Mouse (Mus musculus) thymus, adult 2 months (tissue): ENCODE measurements around the gene Tmem141. TPM values are rescaled to one million over a fixed set of nuclear protein-coding genes. Genes with fewer than 3 reads are reported as not detected.

Experiments
- DNase-seq: peaks from one replicate; pipeline ENCODE4 v3.0.0; 2021
- H3K27ac ChIP-seq: fragments of 200-500 bp; 2 replicates; pipeline ENCODE4 v1.5.1; 2012; ENCODE audit warnings: low read length, control low read depth; ENCODE audit not compliant: control insufficient read depth, insufficient read depth
- H3K27me3 ChIP-seq: fragments of 200-500 bp; 2 replicates; pipeline ENCODE4 v1.6.1; 2012; ENCODE audit warnings: mild to moderate bottlenecking, low read length, moderate library complexity, mixed read lengths; ENCODE audit not compliant: control insufficient read depth, insufficient read depth
- H3K36me3 ChIP-seq: fragments of 200-500 bp; 2 replicates; pipeline ENCODE4 v1.6.1; 2012; ENCODE audit warnings: mild to moderate bottlenecking, low read length, moderate library complexity; ENCODE audit not compliant: control insufficient read depth, insufficient read depth
- H3K4me1 ChIP-seq: fragments of 200-500 bp; replicated peaks from 2 replicates; pipeline ENCODE4 v1.6.1; 2012; ENCODE audit warnings: low read length; ENCODE audit not compliant: control insufficient read depth, insufficient read depth
- H3K4me3 ChIP-seq: fragments of 200-500 bp; 2 replicates; pipeline ENCODE4 v1.5.1; 2012; ENCODE audit warnings: mild to moderate bottlenecking, low read length, control low read depth, moderate library complexity; ENCODE audit not compliant: control insufficient read depth, insufficient read depth
- CTCF ChIP-seq: fragments of 200-500 bp; IDR thresholded peaks from 2 replicates; pipeline ENCODE4 v1.5.1; 2012; ENCODE audit warnings: mild to moderate bottlenecking, control low read depth, low read length, moderate library complexity, borderline replicate concordance; ENCODE audit not compliant: control insufficient read depth, poor library complexity, insufficient read depth; ENCODE audit errors: extremely low read depth
- POLR2A ChIP-seq: fragments of 200-500 bp; IDR thresholded peaks from 2 replicates; pipeline ENCODE4 v1.6.1; 2012; ENCODE audit warnings: mild to moderate bottlenecking, low read length, control low read depth, moderate library complexity; ENCODE audit not compliant: control insufficient read depth, poor library complexity, insufficient read depth; ENCODE audit errors: extremely low read depth
- WGBS: fragments of 180-500 bp; shearing (Covaris S2); methylation state at CpG from one replicate; pipeline ENCODE4 v1.1.7; 2018; 5-methylcytosine and 5-hydroxymethylcytosine counted together
- polyA plus RNA-seq: library from polyadenylated mRNA; depleted of rRNA; stranded (reverse); fragments of >200 nt; gene quantifications from 2 replicates; pipeline ENCODE4 v1.2.3, GENCODE M21; 2012

The Tmem141 gene
- polyA plus RNA-seq, 1 experiment, result 12.3 TPM

- Histone ChIP-seq H3K4me1 (peaks cover 26% of the 10 kb centered on the region), H3K27me3 (peaks cover 14% of the 10 kb centered on the region), H3K27ac (no peak overlapping the region), H3K4me3 (no peak overlapping the region), H3K36me3 (no peaks in the 10 kb centered on the region; the same call in 1 of the 2 replicates)
- no peak for DNase-seq
- 93% methylated on average over 4 of the region's 4 CpGs for WGBS
- TF ChIP-seq POLR2A (no peak), CTCF (no peak)
These were observed 38.2 kb downstream of the Tmem141 start for GRCm38 (mm10) chr2:25583571-25583970.

DNA sequence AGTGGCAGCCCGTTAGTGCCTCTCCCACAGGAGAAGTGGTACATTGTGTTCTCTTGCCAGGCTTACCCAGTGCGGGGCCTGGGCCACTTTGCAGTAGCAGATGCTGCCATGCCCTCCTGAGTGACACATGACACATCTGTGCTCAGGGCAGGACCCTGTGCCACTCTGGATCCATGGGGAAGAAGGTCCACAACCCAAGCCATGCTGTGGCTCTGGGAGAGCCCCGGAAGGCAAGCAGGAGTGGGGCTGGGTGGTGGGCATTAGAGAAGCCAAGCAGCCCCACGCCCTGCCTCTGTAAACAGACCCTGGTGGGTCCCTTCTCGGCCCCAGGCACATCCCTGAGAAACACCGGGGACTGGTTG is 38.7 kb downstream of the Tmem141 start:
- peaks cover 18% of the 10 kb centered on the region for H3K27me3 ChIP-seq
- H3K27ac ChIP-seq, result no peak overlapping the region
- peaks cover 31% of the 10 kb centered on the region for H3K4me1 ChIP-seq
- no peaks in the 10 kb centered on the region; the same call in 1 of the 2 replicates for H3K36me3 ChIP-seq
- no peak for DNase-seq
- H3K4me3 ChIP-seq, result no peak overlapping the region
- 93% methylated on average over 6 of the region's 6 CpGs for WGBS
- TF ChIP-seq CTCF (no peak), POLR2A (no peak)

DNA sequence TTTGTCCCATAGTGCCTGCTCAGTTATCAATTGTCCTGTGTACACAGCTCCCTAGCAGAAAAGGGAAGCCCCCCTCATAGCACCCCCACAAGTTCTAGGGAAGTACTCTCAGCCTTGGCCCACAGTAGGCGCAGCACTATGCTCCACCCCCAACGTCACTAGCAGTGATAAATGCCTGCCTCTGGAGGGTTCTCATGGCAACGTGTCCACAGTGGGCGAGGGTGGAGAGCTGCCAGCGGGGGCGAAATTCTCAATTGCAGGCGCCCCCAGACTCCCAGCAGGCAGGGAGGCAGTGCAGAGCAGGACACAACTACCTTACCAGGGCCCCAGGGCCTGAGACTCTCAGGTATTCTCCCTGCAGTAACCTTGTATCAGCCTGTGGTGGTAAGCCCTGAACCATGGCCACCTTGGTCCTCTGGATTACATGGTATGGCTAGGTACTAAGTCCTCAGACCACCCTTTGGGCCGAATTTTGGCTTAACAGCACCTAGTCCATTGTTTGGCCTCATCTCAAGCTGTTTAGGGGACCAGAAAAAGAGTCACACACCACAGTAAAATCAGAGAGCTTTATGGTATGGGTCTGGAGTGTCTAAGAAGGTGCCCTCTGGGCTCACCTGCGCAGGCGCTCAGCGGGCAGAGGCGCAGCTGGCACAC is 39.2 kb downstream of the Tmem141 start:
- Histone ChIP-seq H3K27me3 (peaks cover 23% of the 10 kb centered on the region), H3K4me3 (no peak overlapping the region), H3K36me3 (no peaks in the 10 kb centered on the region; the same call in 1 of the 2 replicates), H3K27ac (no peak overlapping the region), H3K4me1 (peaks cover 36% of the 10 kb centered on the region)
- WGBS, result 59% methylated on average over 12 of the region's 12 CpGs
- DNase-seq, result no peak
- TF ChIP-seq POLR2A (no peak), CTCF (no peak)

DNA sequence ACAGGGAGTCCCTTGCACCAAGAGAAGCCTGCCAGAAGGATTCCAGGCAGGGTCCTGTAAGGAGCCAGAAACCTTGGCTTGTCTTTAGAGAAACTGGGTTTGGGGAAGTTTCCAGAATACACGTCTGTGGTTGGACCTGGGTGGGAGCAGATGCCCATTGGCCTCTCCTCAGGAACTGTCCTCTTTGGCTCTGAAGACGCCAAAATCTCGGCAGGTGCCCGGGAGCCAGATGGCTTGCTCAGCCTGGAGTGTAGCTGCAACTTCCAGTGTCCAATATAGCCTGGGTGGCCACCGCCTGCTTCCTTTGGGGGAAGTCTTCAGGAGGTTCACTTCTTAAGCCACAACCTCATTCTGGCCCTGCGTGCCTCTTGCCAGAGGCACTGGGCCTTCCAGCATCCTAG is 39.9 kb downstream of the Tmem141 start:
- TF ChIP-seq POLR2A, result no peak
- no peak for TF ChIP-seq CTCF
- Histone ChIP-seq H3K4me3 (no peak overlapping the region), H3K4me1 (peaks cover 42% of the 10 kb centered on the region), H3K36me3 (no peaks in the 10 kb centered on the region; the same call in 1 of the 2 replicates), H3K27ac (no peak overlapping the region), H3K27me3 (peaks cover 29% of the 10 kb centered on the region)
- 12% methylated on average over 6 of the region's 6 CpGs for WGBS
- DNase-seq, result no peak

GRCm38 (mm10) chr2:25581294-25581864 is 40.4 kb downstream of the Tmem141 start, which contains the start of gene Ajm1:
Gene Ajm1, minus strand, starts transcription at chr2:25581757.
- no peaks in the 10 kb centered on the region; the same call in 1 of the 2 replicates for H3K36me3 ChIP-seq
- DNase-seq, result peak; percentile 72
- H3K27me3 ChIP-seq, result peaks cover 29% of the 10 kb centered on the region
- H3K4me3 ChIP-seq, result peak within 1 kb of the TSS; percentile 30
- peaks cover 42% of the 10 kb centered on the region for H3K4me1 ChIP-seq
- TF ChIP-seq POLR2A (no peak), CTCF (no peak)
- no peak within 1 kb of the TSS for H3K27ac ChIP-seq
- 6% methylated on average over 19 of the region's 19 CpGs for WGBS

- Histone ChIP-seq H3K4me3 (no peak overlapping the region), H3K4me1 (peaks cover 47% of the 10 kb centered on the region), H3K27ac (no peak overlapping the region), H3K36me3 (no peaks in the 10 kb centered on the region; the same call in 1 of the 2 replicates), H3K27me3 (peaks cover 29% of the 10 kb centered on the region)
- TF ChIP-seq POLR2A (no peak), CTCF (peak; percentile 29; the same call in 1 of the 2 replicates)
- DNase-seq, result no peak
- 36% methylated on average over 6 of the region's 6 CpGs for WGBS
These were observed 41.1 kb downstream of the Tmem141 start for GRCm38 (mm10) chr2:25580621-25581101.
